Mouse (Mus musculus): ENCODE measurements around the gene Tnfrsf25. TPM values are rescaled to one million over a fixed set of nuclear protein-coding genes. Genes with fewer than 3 reads are reported as not detected.

The Tnfrsf25 gene
- total RNA-seq, 2 experiments from 2014 or later: 16.4 to 28.6 TPM

DNA sequence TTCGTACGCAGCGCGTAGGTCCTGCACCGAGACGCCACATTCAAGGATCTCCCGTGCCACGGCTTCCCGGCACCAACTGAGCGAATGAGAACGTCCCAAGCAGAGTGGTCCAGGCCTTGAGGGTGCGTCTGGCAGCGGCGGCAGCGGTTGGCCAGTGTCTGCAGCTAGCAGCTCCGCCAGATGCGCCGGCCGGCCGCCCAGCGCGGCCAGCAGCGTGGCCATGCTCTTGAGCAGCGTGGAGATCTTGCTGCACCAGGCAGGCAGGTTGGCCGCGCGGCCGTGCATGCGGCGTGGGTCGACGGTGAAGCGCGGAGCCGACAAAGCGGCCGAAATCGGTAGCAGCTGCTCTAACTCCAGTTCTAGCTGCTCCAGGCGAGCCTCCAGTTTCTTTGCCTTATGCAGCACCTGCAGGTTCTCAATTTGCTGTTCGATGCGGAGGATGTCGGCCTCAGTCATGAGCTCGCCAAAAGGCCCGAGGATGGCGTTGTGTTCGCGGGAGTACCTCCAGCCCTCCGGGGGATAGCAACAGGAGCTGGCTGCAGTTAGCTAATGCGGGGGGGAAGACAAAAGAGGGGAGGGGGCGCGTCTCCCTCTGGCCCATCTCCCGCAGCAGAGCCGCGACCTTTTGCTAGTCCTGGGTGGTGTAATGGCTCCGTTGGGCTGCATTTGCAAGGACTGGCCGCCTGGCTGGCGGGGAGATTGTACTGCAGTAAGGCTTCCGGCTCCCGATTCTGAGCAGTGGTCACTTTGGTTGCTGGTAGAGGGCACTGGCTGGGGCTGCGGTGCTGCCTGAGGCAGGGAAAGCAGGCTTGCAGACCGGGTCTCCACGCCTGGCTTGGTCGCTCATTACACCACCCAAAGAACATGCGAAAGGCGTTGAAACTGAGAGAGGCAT is 10.5 kb downstream of the Tnfrsf25 start:
- peak in 1 of 2 experiments; percentile 49 for DNase-seq (ENCODE audit: extremely low spot score in 1 of 2, low spot score in 2 of 2)
- Histone ChIP-seq H3K4me3 (peak overlapping the region; percentile 45), H3K27ac (no peak overlapping the region; the same call in 1 of the 2 replicates)
- TF ChIP-seq CTCF (IDR thresholded peaks at IDR 0.05): no peak
- intact Hi-C loops (cut with DNase I): no loop called here

DNA sequence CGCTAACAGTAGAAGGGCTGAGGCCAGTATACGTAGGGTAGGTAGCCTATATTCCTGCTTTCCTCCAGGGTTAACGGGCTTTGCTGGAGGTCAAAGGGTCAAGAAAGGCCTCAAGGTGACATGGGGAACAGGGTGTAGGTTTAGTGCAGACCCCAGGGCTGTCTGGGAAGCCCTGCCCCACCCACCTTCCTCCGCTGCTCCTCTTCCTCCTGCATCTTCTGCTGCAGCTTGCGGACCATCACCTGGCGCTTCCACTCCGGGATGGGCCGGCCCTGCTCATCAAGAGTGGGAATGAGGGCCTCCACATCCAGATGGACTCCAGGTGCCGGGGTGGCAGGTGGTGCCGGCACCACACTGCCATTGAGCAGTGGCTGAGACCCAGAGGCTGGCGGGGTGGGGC is 12.2 kb downstream of the Tnfrsf25 start:
- DNase-seq (ENCODE audit: extremely low spot score in 1 of 2, low spot score in 2 of 2): no peak

DNA sequence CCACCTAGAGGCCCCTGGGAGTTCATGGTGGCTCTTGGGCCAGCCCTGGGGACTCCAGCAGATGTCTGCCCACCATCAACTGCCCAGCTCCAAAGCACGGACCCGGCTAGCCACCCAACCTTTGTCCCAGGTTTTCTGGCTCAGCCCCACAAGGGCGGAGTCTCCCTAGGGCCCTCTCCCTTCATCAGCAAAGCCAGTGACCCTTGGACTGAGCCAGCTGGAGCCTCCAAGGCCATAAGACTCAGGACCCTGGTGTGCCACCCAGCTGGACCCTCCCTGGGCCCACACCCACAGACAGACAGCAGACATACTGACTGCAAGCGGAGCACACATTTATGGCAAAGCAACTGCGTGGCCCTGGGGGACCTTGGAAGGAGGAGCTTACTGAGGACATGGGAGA is 13.1 kb downstream of the Tnfrsf25 start:
- no peak for TF ChIP-seq CTCF (IDR thresholded peaks at IDR 0.05)
- H3K4me3 ChIP-seq: no peak overlapping the region
- intact Hi-C loops (cut with DNase I): no loop called here
- no peak for DNase-seq (ENCODE audit: extremely low spot score in 1 of 2, low spot score in 2 of 2)
- H3K27ac ChIP-seq: no peak overlapping the region

More for the DNA sequence above, 12.2 kb downstream of the Tnfrsf25 start:
- H3K27ac ChIP-seq: no peak overlapping the region
- no peak overlapping the region for H3K4me3 ChIP-seq
- intact Hi-C loops (cut with DNase I): no loop called here
- TF ChIP-seq CTCF (IDR thresholded peaks at IDR 0.05): no peak

DNA sequence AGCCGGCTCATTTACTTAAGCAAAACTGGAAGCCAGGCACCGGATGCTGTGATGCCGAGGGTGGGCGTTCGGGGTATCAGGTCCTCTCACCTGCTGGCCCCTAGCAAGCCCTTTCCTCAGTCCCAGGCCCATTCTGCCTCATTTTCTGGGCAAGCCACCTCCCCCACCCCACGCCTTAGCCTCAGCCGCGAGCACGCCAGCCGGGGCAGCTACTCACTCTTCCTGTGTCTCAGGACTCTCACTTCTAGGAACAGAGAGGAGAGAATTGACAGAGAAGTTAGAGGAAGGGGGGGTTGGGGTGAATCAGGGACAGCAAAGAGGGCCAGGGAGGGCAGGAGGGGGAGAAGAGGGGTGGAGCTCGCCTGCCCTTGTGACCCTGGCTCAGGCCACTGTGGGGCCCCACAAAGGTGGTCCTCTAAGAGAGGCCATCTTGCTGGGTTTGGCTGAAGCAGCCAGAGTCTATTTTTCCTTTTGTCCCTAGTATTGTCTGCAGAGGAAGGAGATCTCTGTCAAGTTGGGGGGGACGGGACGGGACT is 13.7 kb downstream of the Tnfrsf25 start:
- no peak overlapping the region for H3K4me3 ChIP-seq
- TF ChIP-seq CTCF (IDR thresholded peaks at IDR 0.05): no peak
- DNase-seq (ENCODE audit: extremely low spot score in 1 of 2, low spot score in 2 of 2): no peak
- intact Hi-C loops (cut with DNase I): no loop called here
- no peak overlapping the region for H3K27ac ChIP-seq

DNA sequence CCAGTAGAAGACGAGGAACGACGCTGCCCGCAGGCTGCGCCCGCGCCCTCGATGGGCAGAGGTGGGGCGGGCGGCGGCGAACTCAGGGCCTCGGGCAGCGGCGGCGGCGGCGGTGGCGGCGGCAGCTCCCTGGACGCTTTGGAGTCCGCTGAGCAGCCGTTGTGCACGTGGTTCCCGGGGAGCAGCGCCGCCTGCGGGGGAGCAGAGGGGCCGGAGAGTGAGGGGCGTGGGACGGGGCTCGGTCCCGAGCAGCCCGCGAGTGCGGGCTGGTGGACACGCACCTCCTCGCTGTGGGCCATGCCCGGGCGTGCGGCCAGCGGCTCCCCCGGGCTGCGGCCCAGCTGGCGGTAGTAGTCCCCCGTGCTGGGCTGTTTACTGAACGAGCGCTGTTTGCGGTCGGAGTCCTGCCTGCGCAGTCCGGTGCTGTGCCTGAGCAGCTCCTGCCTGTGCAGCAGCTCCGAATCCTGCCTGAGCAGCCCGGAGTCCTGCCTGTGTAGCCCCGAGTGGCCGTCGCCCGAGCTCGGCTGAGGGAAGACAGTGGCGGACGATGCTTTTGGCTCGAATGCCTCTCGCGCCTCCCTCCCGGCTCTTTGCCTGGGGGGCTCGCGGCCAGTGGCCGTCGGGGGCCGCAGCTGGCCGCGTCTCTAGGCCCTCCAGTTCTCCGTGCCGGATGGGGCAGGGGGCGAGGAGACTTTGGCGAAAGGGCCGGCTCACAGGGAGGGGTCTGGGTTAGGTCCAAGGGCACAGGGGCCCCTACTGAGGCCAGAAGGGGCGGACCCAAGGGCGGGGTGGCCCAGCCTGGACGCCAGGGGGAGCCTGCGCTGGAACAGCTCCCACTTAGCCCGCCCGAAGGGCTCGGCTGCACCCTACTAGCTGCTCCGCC is 15.3 kb downstream of the Tnfrsf25 start:
- Histone ChIP-seq H3K4me3 (peak overlapping the region; percentile 31), H3K27ac (no peak overlapping the region)
- peak in 1 of 2 experiments; percentile 48 for DNase-seq (ENCODE audit: extremely low spot score in 1 of 2, low spot score in 2 of 2)
- intact Hi-C loops (cut with DNase I): no loop called here
- TF ChIP-seq CTCF (IDR thresholded peaks at IDR 0.05): peak; percentile 45

DNA sequence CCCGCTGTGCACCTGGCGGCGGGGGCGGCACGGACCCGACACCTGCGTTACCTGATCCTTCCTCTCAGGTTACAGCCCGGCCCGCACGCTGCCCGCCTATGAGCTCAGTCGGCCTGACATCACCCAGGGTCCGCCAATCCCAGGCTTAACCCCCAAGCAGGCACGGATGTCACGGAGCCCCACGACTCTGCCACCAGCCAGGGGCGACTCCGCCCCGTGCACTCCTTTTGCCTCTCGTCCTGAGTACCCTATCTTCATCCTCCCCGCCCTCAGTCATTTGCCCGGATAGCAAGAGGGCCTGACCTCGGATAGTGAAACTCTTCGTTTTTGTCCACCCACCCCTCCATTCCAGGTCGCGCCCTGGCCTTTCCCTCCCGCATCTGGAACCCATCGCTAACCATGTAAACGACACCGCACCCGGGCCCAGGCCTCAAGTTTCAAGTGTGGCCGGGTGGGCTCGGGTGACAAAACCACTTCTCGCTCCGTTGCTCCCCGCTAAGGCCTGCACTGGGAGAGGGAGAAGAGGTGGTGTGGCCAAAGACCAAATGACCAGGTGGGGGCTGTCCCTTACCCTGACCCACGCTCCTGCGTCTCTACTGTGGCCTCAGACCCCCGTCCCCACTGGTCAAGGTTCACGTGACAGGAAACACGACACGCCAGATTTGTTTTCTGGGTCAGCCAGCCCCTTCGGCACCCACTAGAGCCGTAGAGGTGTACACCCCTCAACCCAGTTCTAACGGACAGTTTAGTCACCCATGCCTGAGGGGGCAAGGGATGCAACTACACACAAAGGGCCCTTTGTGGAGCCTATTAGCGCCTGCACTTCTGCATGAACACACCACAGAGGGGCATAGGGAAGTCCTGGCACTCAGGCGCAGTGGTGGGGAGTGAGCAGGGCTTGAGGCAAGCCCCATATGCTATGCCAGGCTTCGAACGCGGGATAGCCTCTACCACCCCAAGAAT is 16.4 kb downstream of the Tnfrsf25 start:
- intact Hi-C loops (cut with DNase I): no loop called here
- Histone ChIP-seq H3K27ac (no peak overlapping the region), H3K4me3 (no peak overlapping the region)
- no peak for TF ChIP-seq CTCF (IDR thresholded peaks at IDR 0.05)
- peak in 1 of 2 experiments; percentile 13 for DNase-seq (ENCODE audit: extremely low spot score in 1 of 2, low spot score in 2 of 2)

DNA sequence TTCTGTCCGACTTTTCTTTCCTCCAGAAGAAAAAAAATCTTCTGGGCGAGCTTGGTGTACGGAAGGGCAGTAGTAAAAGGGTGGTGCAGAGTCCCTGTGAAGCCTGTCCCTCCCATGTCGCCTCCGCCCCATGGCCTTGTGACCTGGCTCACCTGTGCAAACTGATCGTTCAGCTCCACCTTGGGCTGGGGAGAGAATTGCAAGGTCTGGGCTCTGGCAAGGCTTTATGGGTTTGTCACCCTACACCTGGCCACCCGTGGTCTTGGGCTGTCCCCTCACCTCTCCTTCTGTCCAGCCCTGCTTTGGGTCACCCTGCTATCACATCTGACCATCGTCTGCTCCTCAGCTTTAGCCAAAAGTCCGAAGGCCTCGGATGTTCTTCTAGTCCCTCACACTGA is 17.0 kb downstream of the Tnfrsf25 start:
- intact Hi-C loops (cut with DNase I): no loop called here
- no peak for DNase-seq (ENCODE audit: extremely low spot score in 1 of 2, low spot score in 2 of 2)
- Histone ChIP-seq H3K4me3 (no peak overlapping the region), H3K27ac (no peak overlapping the region)
- no peak for TF ChIP-seq CTCF (IDR thresholded peaks at IDR 0.05)

DNA sequence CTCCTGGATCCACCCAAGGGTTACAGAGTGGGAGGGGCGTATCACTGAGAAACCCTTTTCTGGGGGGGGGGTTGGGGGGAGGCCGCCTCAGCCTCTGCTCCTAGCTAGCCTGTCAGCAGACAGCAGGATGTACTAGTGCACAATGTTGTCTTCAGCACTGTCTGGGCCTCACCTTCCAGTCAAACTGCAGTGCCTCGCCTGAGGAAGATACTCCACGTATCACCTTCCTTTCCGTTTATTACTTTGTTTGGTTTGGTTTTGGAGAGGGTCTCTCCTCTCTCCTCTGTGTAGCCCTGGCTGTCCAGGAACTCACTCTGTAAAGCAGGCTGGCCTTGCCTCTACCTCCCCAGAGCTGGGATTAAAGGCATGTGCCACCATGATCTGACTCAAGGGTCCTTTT is 17.5 kb downstream of the Tnfrsf25 start:
- H3K4me3 ChIP-seq: no peak overlapping the region
- intact Hi-C loops (cut with DNase I): no loop called here
- H3K27ac ChIP-seq: no peak overlapping the region
- no peak for TF ChIP-seq CTCF (IDR thresholded peaks at IDR 0.05)
- no peak for DNase-seq (ENCODE audit: extremely low spot score in 1 of 2, low spot score in 2 of 2)

DNA sequence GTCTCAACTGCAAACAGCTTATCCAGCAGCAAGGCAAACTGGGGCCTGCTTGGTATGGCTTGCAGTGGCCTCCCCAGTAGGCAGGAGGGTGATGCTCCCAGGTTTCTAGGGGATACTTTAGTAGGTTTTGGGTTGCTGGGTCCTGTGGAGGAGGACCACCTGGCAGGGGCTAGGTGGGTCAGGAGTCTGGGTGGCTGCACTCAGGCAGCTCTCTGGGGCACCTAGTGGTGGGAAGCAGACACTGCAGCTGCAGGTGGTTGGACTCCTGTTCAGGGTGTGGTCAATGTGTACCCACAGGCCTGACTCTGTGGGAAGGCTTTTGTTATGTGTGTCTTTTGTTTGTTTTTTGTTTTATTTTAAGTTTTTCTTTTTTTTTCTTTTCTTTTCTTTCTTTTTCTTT is 18.8 kb downstream of the Tnfrsf25 start:
- no peak overlapping the region for H3K4me3 ChIP-seq
- TF ChIP-seq CTCF (IDR thresholded peaks at IDR 0.05): peak; percentile 86
- no peak overlapping the region for H3K27ac ChIP-seq
- intact Hi-C loops (cut with DNase I): no loop called here
- DNase-seq (ENCODE audit: extremely low spot score in 1 of 2, low spot score in 2 of 2): peak in 1 of 2 experiments; percentile 64

DNA sequence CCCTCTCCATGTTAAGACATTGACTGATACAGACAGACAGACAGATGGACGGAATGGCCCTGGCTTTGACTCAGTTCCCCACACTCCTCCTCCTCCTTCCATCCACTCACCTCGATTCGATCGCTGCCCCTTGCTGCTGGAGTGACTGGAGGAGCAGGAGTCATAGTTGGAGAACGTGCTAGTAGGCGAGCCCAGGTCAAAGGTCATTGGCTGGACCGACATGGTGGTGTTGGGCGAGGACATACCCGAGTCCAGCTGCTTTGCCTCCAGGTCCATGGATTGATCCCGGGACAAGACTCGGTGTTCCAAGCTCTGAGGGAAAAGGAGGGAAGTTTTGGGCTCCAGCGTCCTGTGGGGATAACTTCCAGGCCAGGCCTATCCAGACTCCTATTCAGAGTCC is 19.6 kb downstream of the Tnfrsf25 start:
- Histone ChIP-seq H3K4me3 (no peak overlapping the region), H3K27ac (no peak overlapping the region)
- TF ChIP-seq CTCF (IDR thresholded peaks at IDR 0.05): no peak
- DNase-seq (ENCODE audit: extremely low spot score in 1 of 2, low spot score in 2 of 2): no peak
- intact Hi-C loops (cut with DNase I): no loop called here

All from left cerebral cortex, adult 2 months (tissue).